Mouse (Mus musculus) thymus, postnatal 10 days (tissue): ENCODE measurements around the gene Rpl12.
A peak's percentile ranks its signal among the peaks of the same experiment; 100 is the strongest.
"Not testable (repeated sequence)": the region's sequence is repeated elsewhere in the genome, so short reads cannot be mapped to it uniquely, and the experiment has no call there.

Experiments
- DNase-seq, 2 experiments: peaks; one replicate each; pipeline ENCODE4 v3.0.0; 2021; ENCODE audit warnings: low spot score in 2 of 2

Gene Rpl12

GRCm38 (mm10) chr2:32981725-32982271 lies 20.4 kb downstream of the Rpl12 start, which contains the start of gene Slc2a8:
TSS of gene Slc2a8 (minus strand) at chr2:32982083.
- DNase-seq = peak; percentile 67 to 68

DNA sequence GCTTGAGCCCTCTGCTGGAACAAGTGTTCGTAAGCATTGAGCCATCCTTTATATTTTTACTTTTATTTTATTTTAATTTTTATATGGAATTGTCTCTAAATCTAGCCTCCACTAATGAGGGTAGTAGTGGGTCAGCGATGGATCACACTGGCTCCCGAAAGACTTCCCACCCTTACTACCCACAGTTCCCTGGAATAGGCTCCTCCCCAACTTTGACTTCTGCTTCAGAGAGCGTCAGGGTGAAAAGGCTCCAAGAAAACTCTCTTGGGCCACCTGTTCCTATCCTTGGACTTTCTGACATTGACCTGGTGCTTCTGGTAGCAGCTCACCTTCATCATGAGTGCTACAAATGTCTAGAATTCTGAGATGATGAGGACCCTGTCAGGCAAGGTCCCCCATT lies 21.3 kb downstream of the Rpl12 start:
- DNase-seq = no peak

GRCm38 (mm10) chr2:32983617-32984016 lies 22.3 kb downstream of the Rpl12 start:
- DNase-seq = no peak

DNA sequence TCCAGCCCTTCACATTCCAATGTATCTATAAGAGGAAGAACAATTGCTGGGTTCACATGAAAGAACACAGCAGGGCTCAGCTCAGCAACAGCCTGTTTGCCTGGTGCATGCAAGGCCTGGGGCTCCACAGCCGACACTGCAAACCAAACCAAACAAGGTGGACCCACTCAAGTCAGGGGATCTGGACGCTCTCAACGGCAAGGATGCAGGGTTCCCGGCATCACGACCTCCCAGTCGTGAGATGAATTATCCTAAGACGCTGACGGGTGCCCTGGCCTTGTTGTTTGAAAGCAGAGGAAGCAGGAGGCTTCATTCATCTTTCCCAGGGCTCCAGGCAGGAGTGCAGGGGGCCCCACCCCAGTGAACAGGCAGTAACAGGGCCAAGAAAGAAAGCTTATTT lies 24.5 kb downstream of the Rpl12 start:
- no peak for DNase-seq

- no peak for DNase-seq
These were observed 28.0 kb downstream of the Rpl12 start for GRCm38 (mm10) chr2:32989376-32989775.

GRCm38 (mm10) chr2:32990167-32990832 lies 28.9 kb downstream of the Rpl12 start:
- DNase-seq = peak in 1 of 2 experiments; percentile 44

GRCm38 (mm10) chr2:32992130-32992529 lies 30.8 kb downstream of the Rpl12 start:
- DNase-seq = no peak

- DNase-seq = no peak
These were observed 35.7 kb downstream of the Rpl12 start for GRCm38 (mm10) chr2:32997081-32997480.

DNA sequence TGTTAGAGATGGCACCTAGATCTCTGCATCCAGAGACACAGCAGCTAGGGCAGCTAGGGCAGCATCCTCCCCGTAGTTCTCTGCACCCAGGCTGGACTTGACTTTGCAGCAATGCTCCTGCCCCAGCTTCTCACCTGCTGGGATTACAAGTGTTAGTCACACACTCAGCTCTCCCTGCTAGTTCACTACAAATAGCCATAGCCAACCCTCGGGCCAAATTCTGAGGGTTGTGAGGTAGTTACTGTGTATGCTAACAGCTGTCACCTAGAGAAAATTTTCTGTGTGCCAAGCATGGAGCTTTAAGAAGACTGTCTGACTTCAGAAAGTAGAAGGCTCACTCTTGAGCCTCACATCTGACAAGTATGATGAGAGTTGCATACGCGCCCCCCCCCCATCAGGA lies 36.4 kb downstream of the Rpl12 start:
- DNase-seq = no peak

GRCm38 (mm10) chr2:32999752-33000151 lies 38.4 kb downstream of the Rpl12 start:
- DNase-seq = no peak

DNA sequence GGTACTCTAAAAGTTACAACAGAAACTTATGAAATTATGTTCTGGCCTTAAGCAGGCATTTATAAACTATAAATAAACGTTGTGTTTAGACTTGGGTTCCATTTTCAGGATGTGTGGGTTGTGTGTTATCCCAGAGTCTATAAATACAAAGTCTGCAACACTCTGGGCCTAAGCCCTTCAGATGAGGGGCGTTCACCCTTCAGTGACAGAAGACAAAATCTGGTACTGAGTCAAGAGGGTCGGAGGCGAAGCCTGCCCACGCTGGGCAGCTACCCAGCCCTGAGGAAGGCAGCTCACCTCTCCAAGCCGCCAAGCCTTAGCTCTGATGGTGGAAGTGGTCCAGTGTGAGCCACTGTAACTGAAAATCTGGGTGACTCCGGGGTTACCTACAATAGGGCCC lies 40.8 kb downstream of the Rpl12 start:
- no peak for DNase-seq

DNA sequence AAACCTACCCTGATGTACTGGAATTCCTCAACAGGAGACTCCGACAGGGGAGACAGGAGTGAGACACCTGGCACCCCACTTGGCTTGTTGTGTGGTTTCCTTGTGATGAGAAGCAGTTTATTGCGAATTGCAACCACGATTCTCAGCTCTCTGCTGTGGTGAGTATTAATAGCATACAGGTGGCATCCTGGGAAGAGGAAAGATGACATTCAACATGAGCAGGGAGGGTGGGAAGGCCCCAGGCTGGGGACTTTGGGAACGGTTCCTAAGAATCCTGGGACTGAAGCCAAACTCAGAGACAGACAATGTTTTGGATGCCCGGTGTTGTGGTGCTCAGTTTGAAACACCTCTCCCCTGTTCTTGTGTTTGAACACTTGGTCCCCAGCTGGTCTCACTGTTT lies 43.7 kb downstream of the Rpl12 start:
- DNase-seq = no peak

- not testable (repeated sequence) for DNase-seq
These were observed 47.7 kb downstream of the Rpl12 start for GRCm38 (mm10) chr2:33009055-33009454.

DNA sequence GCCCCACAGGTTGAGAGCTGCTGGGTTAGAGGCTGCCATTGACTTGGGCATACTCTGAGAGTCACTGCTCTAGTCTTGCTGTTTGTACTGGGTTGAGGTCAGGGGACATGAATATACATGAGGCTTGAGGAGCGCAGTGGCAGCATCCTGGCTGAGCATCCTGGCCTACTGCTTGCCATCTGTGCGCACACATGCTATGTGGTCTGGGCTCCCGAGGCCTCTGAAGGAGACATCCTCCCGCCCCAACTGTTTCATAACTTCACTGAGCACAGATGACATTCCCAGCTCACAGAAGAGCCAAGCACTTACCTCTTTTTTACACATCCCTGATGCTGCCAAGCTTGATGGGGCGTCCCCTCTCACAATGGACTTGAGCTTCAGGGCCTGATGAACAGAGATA lies 53.5 kb downstream of the Rpl12 start:
- no peak for DNase-seq
